In genomic region chr3:97624611-97625010, GRCm38 (mm10) we compare ENCODE assay signal across 32 mouse cellular contexts. TPM values are rescaled to one million over a fixed set of nuclear protein-coding genes. Genes with fewer than 3 reads are reported as not detected.
DNase-seq lines count a peak whose midpoint lies in the region; ATAC-seq and TF ChIP-seq lines count a peak whose summit lies in the region.
"Had no signal": no experiment of that assay in that cellular context is flagged by ENCODE, and none has a peak within 500 bp of the region (broad histone marks: within the 10 kb centered on the region; RNA-seq: fewer than 3 reads in every experiment).

No protein-coding gene starts in this region.

- H3K9me3 ChIP-seq in kidney, embryonic 14.5 days (ENCODE audit: control insufficient read depth, low read length) = no peaks in the 10 kb centered on the region
- no peaks in the 10 kb centered on the region for H3K9me3 ChIP-seq in liver, postnatal 0 days (ENCODE audit: low read length)
- H3K9me3 ChIP-seq: embryonic facial prominence, embryonic 13.5 days; embryonic facial prominence, embryonic 15.5 days; forebrain, embryonic 10.5 days; forebrain, embryonic 12.5 days; G1E had no signal

- TF ChIP-seq POLR2A in heart, adult 2 months (IDR thresholded peaks at IDR 0.05; ENCODE audit: insufficient read depth, low read depth, low read length) = no peak
- no peak for TF ChIP-seq POLR2A in liver, adult 2 months (IDR thresholded peaks at IDR 0.05; ENCODE audit: extremely low read depth, insufficient read depth, low read length)

- no peak overlapping the region for H3K27ac ChIP-seq in heart, adult 2 months
- H3K27ac ChIP-seq in kidney, embryonic 14.5 days (ENCODE audit: low read depth, low read length) = no peak overlapping the region
- peak overlapping the region; percentile 42; the same call in 1 of the 2 replicates for H3K27ac ChIP-seq in liver, adult 2 months (replicated peaks; ENCODE audit: insufficient read depth, low read depth, low read length)
- H3K27ac ChIP-seq in liver, postnatal 0 days (ENCODE audit: low read depth) = no peak overlapping the region
- H3K27ac ChIP-seq: embryonic facial prominence, embryonic 13.5 days; embryonic facial prominence, embryonic 15.5 days; forebrain, embryonic 10.5 days; forebrain, embryonic 12.5 days had no signal

- no peak for ATAC-seq in kidney, embryonic 14.5 days (ENCODE audit: low FRiP score, low TSS enrichment)
- ATAC-seq in liver, postnatal 0 days = no peak
- ATAC-seq: CD4-positive, CD25-positive, alpha-beta regulatory T cell, adult 4 months; forebrain, embryonic 14.5 days; Patski had no signal

- H3K4me3 ChIP-seq in heart, adult 2 months = no peak overlapping the region
- H3K4me3 ChIP-seq in kidney, embryonic 14.5 days (ENCODE audit: low read length) = no peak overlapping the region
- no peak overlapping the region for H3K4me3 ChIP-seq in liver, adult 2 months (ENCODE audit: insufficient read depth, low read depth, low read length)
- H3K4me3 ChIP-seq in liver, postnatal 0 days (ENCODE audit: low read depth, low read length) = no peak overlapping the region
- H3K4me3 ChIP-seq: embryonic facial prominence, embryonic 13.5 days; embryonic facial prominence, embryonic 15.5 days; erythroblast, embryonic 14.5 days; forebrain, embryonic 10.5 days; forebrain, embryonic 12.5 days had no signal

- no peak overlapping the region for H3K4me2 ChIP-seq in kidney, embryonic 14.5 days (replicated peaks; ENCODE audit: low read depth, low read length)
- H3K4me2 ChIP-seq in liver, postnatal 0 days (ENCODE audit: low read depth, low read length) = no peak overlapping the region
- H3K4me2 ChIP-seq: embryonic facial prominence, embryonic 13.5 days; embryonic facial prominence, embryonic 15.5 days; forebrain, embryonic 12.5 days had no signal

- peak; percentile 53 for DNase-seq in heart, adult 11 months
- DNase-seq in heart, adult 2 months = no peak
- peak; percentile 24 to 60 for DNase-seq in kidney, adult 8-10 months
- DNase-seq in kidney, postnatal 36 days = peak; percentile 50
- DNase-seq in kidney, adult 11 months = no peak
- peak; percentile 87 for DNase-seq in liver, adult 2 months (ENCODE audit: extremely low read depth, low read depth, low spot score)
- no peak for DNase-seq in liver, postnatal 0 days
- DNase-seq: adrenal gland, adult 2 months; adrenal gland, postnatal 10 days; adrenal gland, postnatal 25 days; B cell, adult 2 months; cerebellum, adult 11 months; cerebellum, adult 18-20 months; cerebellum, adult 8-10 months; cerebellum, adult 9-11 months; cerebellum, postnatal 36 days; embryo, embryonic 11 days had no signal

- H3K4me1 ChIP-seq in heart, adult 2 months (ENCODE audit: control insufficient read depth, insufficient read depth, low read length) = peaks cover 5% of the 10 kb centered on the region
- H3K4me1 ChIP-seq in kidney, embryonic 14.5 days (ENCODE audit: control insufficient read depth, insufficient read depth, low read length) = no peaks in the 10 kb centered on the region
- H3K4me1 ChIP-seq in liver, adult 2 months (ENCODE audit: control insufficient read depth, insufficient read depth, low read length) = peaks cover 10% of the 10 kb centered on the region
- peaks cover 14% of the 10 kb centered on the region for H3K4me1 ChIP-seq in liver, postnatal 0 days (ENCODE audit: insufficient read depth)

- no peaks in the 10 kb centered on the region for H3K27me3 ChIP-seq in heart, adult 2 months (ENCODE audit: control insufficient read depth, insufficient read depth, low read length)
- H3K27me3 ChIP-seq in kidney, embryonic 14.5 days (ENCODE audit: control insufficient read depth, insufficient read depth, low read length) = no peaks in the 10 kb centered on the region
- H3K27me3 ChIP-seq in liver, adult 2 months (ENCODE audit: control insufficient read depth, insufficient read depth, low read length) = no peaks in the 10 kb centered on the region
- H3K27me3 ChIP-seq in liver, postnatal 0 days (ENCODE audit: insufficient read depth, low read length) = no peaks in the 10 kb centered on the region
- H3K27me3 ChIP-seq: CH12.LX; embryonic facial prominence, embryonic 13.5 days; embryonic facial prominence, embryonic 15.5 days; forebrain, embryonic 12.5 days; Patski had no signal

- no peaks in the 10 kb centered on the region for H3K79me2 ChIP-seq in heart, adult 2 months (replicated peaks; ENCODE audit: control insufficient read depth, insufficient read depth, low read length)
- H3K79me2 ChIP-seq in liver, adult 2 months (ENCODE audit: control insufficient read depth, insufficient read depth, low read length) = no peaks in the 10 kb centered on the region

- WGBS in heart, adult 2 months = 38% methylated on average over 2 of the region's 2 CpGs
- WGBS in kidney, embryonic 14.5 days = 50% methylated on average over 2 of the region's 2 CpGs
- 18% methylated on average over 2 of the region's 2 CpGs for WGBS in liver, adult 2 months
- 40% methylated on average over 2 of the region's 2 CpGs for WGBS in liver, postnatal 0 days (ENCODE audit: insufficient replicate concordance)

- H3K9ac ChIP-seq in heart, adult 2 months (ENCODE audit: low read depth, low read length) = no peak overlapping the region
- no peak overlapping the region for H3K9ac ChIP-seq in kidney, embryonic 14.5 days (ENCODE audit: low read depth, low read length)
- H3K9ac ChIP-seq in liver, adult 2 months (ENCODE audit: low read depth, low read length) = no peak overlapping the region
- no peak overlapping the region for H3K9ac ChIP-seq in liver, postnatal 0 days (replicated peaks)
- H3K9ac ChIP-seq: embryonic facial prominence, embryonic 13.5 days; embryonic facial prominence, embryonic 15.5 days; forebrain, embryonic 12.5 days had no signal

- no peaks in the 10 kb centered on the region for H3K36me3 ChIP-seq in heart, adult 2 months (ENCODE audit: control insufficient read depth, insufficient read depth, low read length)
- no peaks in the 10 kb centered on the region for H3K36me3 ChIP-seq in kidney, embryonic 14.5 days (ENCODE audit: control insufficient read depth, insufficient read depth, low read length)
- no peaks in the 10 kb centered on the region for H3K36me3 ChIP-seq in liver, adult 2 months (ENCODE audit: control insufficient read depth, insufficient read depth, low read length)
- H3K36me3 ChIP-seq in liver, postnatal 0 days (replicated peaks; ENCODE audit: insufficient read depth, low read length) = no peaks in the 10 kb centered on the region
- H3K36me3 ChIP-seq: embryonic facial prominence, embryonic 13.5 days; embryonic facial prominence, embryonic 15.5 days; forebrain, embryonic 10.5 days; forebrain, embryonic 12.5 days; G1E had no signal

- intact Hi-C loops in heart, adult 2 months (cut with DNase I) = no loop called here

- TF ChIP-seq CTCF in heart, adult 2 months (IDR thresholded peaks at IDR 0.05) = no peak
- TF ChIP-seq CTCF in liver, adult 2 months (IDR thresholded peaks at IDR 0.05; ENCODE audit: low read depth, low read length) = no peak
- TF ChIP-seq CTCF in liver, postnatal 0 days (IDR thresholded peaks at IDR 0.05; ENCODE audit: low read depth) = no peak

- no peak for TF ChIP-seq EP300 in heart, adult 2 months (IDR thresholded peaks at IDR 0.05; ENCODE audit: insufficient read depth, low read depth, low read length)
- TF ChIP-seq EP300 in liver, postnatal 0 days (IDR thresholded peaks at IDR 0.05; ENCODE audit: low read depth) = no peak

RNA-seq across cellular contexts. Expression of gene Fmo5, which starts 4.0 kb away (rescaled TPM):
- total RNA-seq in heart, adult 2 months (2021) = 10 to 100 TPM; 13.6 to 15.0 TPM
- 7.4 and 12.7 TPM in 2 replicates for polyA plus RNA-seq in heart, adult 2 months (2012; rRNA removed)
- 0.71 and 1.8 TPM in 2 replicates for polyA plus RNA-seq in kidney, embryonic 14.5 days (2014; fragmentation: Nextera tagmentation; extraction: Ambion mirVana)
- 352 and 363 TPM in 2 replicates for total RNA-seq in liver, adult 2 months (2014; rRNA removed)
- 145 and 230 TPM in 2 replicates for polyA plus RNA-seq in liver, adult 2 months (2012; rRNA removed)
- polyA plus RNA-seq in liver, postnatal 0 days (2015; fragmentation: Nextera tagmentation; extraction: Ambion mirVana) = 67.6 and 82.4 TPM in 2 replicates

RNA-seq across cellular contexts. Expression of gene Chd1l, which starts 14.6 kb away (rescaled TPM):
- total RNA-seq in heart, adult 2 months (2021) = 10 to 100 TPM in 1 of 2 experiments, 1 to 10 TPM in 1; 9.8 to 10.5 TPM
- polyA plus RNA-seq in heart, adult 2 months (2012; rRNA removed) = 4.6 and 7.7 TPM in 2 replicates
- 11.5 and 18.1 TPM in 2 replicates for polyA plus RNA-seq in kidney, embryonic 14.5 days (2014; fragmentation: Nextera tagmentation; extraction: Ambion mirVana)
- 7.3 and 7.7 TPM in 2 replicates for total RNA-seq in liver, adult 2 months (2014; rRNA removed)
- 2.3 and 2.4 TPM in 2 replicates for polyA plus RNA-seq in liver, adult 2 months (2012; rRNA removed)
- 6.0 and 7.1 TPM in 2 replicates for polyA plus RNA-seq in liver, postnatal 0 days (2015; fragmentation: Nextera tagmentation; extraction: Ambion mirVana)

RNA-seq across cellular contexts. Expression of gene Prkab2, which starts 33.4 kb away (rescaled TPM):
- total RNA-seq in heart, adult 2 months (2021) = 10 to 100 TPM; 20.2 to 20.6 TPM
- 21.6 and 45.2 TPM in 2 replicates for polyA plus RNA-seq in heart, adult 2 months (2012; rRNA removed)
- 3.1 and 4.6 TPM in 2 replicates for polyA plus RNA-seq in kidney, embryonic 14.5 days (2014; fragmentation: Nextera tagmentation; extraction: Ambion mirVana)
- total RNA-seq in liver, adult 2 months (2014; rRNA removed) = 0.81 and 0.83 TPM in 2 replicates
- 1.5 TPM in 2 replicates for polyA plus RNA-seq in liver, adult 2 months (2012; rRNA removed)
- 1.1 TPM in 2 replicates for polyA plus RNA-seq in liver, postnatal 0 days (2015; fragmentation: Nextera tagmentation; extraction: Ambion mirVana)

RNA-seq across cellular contexts. Expression of gene Gm17651, which starts 49.9 kb away (rescaled TPM):
- not detected for total RNA-seq in heart, adult 2 months (2021)
- not detected in 2 replicates for polyA plus RNA-seq in heart, adult 2 months (2012; rRNA removed)
- not detected in 2 replicates for polyA plus RNA-seq in kidney, embryonic 14.5 days (2014; fragmentation: Nextera tagmentation; extraction: Ambion mirVana)
- total RNA-seq in liver, adult 2 months (2014; rRNA removed) = not detected in 2 replicates
- not detected in 2 replicates for polyA plus RNA-seq in liver, adult 2 months (2012; rRNA removed)
- polyA plus RNA-seq in liver, postnatal 0 days (2015; fragmentation: Nextera tagmentation; extraction: Ambion mirVana) = not detected in 2 replicates
- total RNA-seq: adrenal gland, adult 2 months; adrenal gland, postnatal 10 days; adrenal gland, postnatal 25 days; adrenal gland, postnatal 4 days; CH12.LX; common myeloid progenitor, adult 5-6 weeks; G1E had no signal
- polyA plus RNA-seq: adrenal gland, adult 2 months; brain, embryonic 14.5 days; CD4-positive, CD25-positive, alpha-beta regulatory T cell, adult 4 months; embryonic facial prominence, embryonic 11.5 days; embryonic facial prominence, embryonic 13.5 days; embryonic facial prominence, embryonic 15.5 days; erythroblast, embryonic 14.5 days; forebrain, embryonic 10.5 days; forebrain, embryonic 12.5 days; forebrain, embryonic 14.5 days; G1E; Patski had no signal

Comparison
In these comparisons a context has a peak if more than half of its experiments do, and no peak if none do; other contexts are left out.
1. DNase-seq: peak in heart, adult 11 months (single experiment), kidney, adult 8-10 months (2 of 2), kidney, postnatal 36 days (2 of 2) and liver, adult 2 months (single experiment); none in heart, adult 2 months (0 of 2), kidney, adult 11 months (single experiment) and liver, postnatal 0 days (single experiment).